Mouse (Mus musculus): ENCODE results near the gene Creb3l4.

Creb3l4 gene

DNA sequence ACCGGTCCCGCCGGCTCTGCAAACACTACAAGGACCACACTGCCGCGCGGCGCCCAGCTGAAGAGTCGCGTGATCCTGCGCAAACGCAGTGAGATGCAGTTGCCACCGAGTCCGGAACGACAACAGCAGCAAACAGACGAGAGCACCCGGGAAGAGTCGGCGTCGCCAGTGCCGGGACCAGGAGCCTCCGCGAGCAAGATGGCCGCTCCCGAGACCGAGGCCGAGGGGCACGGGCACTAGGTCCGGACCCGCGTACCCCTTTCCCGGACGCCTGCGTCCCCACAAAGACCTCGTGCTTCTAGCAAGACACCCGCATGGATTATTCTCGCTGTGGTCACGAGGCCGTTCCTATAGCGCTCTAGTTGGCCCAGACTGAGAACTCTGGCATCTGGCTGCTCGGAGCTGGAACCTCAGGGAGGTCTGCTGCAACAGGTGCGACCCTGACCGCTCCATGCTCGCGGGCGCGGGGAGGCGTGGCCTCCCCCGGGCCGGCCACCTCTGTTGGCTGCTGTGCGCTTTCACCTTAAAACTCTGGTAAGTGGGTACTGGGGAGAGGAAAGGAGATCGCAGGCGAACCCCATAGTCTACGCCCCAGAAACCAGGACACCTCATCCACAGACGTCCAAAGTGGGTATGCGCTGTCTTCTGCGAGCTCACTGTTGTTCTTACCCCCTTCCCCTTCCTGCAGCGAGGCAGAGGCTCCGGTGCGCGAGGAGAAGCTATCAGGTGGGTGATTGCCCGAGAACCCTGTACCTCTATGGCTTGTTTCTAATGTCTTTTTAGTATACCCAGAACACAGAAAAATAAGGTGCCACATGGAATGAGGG lies 11.6 kb downstream of the Creb3l4 start, which contains the start of gene Jtb:
Gene Jtb, plus strand, starts transcription at position 91 of the 827 bp plus-strand sequence.
- DNase-seq (ENCODE audit: low spot score in 2 of 2) = peak; percentile 94 to 95

DNA sequence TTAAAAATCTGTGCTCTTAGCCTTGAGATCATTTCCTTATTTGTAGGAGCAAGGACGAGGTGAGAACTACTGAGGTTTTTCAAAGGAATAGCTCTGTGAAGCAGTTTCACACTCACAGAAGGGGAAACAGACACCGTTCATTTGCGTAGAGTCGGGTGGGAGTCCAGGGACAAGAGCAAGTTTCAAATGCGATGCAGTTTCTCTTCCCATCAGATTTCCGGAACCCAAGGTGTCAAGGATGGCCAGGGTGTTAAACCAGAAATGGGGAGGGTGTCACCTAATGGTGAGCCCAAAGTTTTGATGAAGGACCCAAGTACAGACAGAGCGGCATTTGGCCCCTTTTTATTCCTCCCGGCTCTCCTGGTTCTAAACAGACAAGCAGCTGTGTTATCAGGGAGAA lies 12.2 kb downstream of the Creb3l4 start:
- DNase-seq (ENCODE audit: low spot score in 2 of 2) = peak in 1 of 2 experiments; percentile 60

DNA sequence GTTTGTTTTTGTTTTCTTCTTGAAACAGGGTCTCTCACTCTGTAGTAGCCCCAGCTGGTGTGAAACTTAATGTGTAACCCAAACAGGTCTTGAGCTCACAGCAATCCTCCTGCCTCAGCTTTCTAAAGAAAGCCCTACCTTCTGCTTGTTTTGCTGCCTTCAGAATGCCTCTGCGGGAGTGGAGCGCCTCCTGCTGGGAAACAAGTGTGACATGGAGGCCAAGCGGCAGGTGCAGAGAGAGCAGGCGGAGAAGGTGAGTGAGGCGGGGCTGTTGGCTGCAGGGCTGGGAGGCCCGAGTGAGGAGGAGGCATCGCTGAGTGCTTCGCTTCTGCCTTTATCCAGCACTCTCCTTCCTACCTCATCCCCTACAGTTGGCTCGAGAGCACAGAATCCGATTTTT lies 19.0 kb downstream of the Creb3l4 start:
- no peak for DNase-seq (ENCODE audit: low spot score in 2 of 2)

DNA sequence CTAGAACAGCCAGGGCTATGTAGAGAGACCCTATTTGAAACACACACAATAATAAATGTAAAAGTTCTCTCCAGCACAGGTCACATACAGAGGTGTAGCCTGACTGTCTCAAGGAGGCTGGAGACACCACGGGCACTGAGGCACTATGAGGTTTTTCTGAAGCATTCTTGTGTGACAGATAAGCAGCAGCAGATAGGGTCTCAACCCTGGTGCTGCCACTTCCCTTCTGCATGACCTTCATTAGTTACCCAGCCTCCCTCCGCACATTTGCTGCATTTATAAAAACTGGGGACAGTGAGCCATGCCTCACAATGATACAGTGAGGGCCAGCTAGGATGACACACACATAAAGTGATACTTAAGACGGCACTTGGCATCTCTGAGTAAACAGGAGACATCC lies 20.4 kb downstream of the Creb3l4 start:
- DNase-seq (ENCODE audit: low spot score in 2 of 2) = no peak

DNA sequence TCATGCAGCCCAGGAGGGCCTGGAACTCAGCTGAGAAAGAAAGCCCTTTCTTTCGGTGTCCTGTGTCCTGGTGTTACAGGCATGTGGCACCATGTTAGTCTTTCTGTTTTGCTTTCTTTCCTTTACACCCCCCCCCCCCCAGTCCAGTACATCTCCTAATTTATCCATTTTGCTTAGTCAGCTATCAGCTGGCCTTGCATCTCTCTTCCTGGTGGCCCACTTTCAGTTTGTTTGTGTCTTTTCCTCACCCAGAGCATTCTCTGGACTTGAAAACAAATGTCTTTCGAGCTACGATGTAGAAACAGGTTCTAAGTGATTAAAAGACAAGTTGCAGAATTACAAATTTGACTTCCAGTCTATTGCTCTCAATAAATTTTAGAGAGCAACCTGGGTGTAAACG lies 20.9 kb downstream of the Creb3l4 start:
- DNase-seq (ENCODE audit: low spot score in 2 of 2) = no peak

DNA sequence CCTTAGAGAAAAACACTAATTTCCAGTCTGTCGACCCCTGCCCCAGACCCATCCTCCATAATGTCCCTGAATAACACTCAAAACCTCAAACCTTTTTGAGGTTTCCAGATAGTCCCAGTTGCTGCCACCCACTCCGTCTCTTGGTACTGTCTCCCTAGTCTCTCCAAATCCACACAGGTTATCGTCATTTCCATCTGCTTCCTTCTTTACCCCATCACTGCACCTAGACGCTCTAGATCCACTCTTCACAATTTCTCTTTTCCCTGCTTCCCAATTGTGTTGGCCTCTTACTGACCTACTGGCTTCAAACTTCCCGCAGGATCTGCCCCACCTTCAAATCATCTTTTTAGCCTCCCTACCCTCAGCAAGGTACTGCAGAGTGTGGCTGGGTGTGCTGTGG lies 22.2 kb downstream of the Creb3l4 start:
- DNase-seq (ENCODE audit: low spot score in 2 of 2) = no peak

DNA sequence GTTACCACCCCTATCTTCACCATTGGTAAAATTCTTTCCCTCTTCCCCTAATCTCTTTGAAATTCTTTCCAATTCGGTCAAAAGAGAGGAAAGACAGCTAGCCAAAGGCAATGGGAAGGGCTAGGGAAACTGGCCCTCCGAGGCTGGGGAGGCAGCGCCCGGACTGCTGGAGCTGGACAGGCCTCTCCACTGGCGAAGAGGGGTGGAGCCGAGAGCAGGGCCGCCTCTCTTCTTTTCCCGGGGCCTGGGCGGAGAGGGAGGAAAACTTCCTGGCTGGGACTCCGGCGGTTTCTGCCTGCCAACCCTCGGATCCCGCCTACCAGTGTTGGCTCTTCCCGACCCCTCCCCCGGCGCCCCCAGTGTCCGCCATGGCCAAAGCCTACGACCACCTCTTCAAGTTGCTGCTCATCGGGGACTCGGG lies 22.8 kb downstream of the Creb3l4 start:
- DNase-seq (ENCODE audit: low spot score in 2 of 2) = peak; percentile 25 to 47

DNA sequence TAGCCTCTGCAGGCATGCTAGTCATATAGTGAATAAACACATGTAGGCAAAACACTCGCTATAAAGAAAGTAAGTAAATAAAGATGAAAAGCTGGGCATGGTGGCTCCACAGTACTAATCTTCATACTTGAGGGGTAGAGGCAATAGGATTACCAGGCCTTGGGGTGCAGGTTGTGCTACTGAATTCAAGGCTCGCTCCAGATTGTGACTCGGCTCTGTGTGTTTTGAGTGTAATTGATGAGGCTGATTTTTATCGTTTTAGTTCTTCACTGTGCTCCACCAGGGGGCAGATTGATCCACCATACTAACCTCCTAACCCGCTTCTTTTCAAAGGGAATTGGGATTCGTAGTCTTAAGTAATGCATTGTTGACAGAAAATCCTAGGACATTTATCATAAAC lies 23.2 kb downstream of the Creb3l4 start:
- peak; percentile 36 to 58 for DNase-seq (ENCODE audit: low spot score in 2 of 2)

DNA sequence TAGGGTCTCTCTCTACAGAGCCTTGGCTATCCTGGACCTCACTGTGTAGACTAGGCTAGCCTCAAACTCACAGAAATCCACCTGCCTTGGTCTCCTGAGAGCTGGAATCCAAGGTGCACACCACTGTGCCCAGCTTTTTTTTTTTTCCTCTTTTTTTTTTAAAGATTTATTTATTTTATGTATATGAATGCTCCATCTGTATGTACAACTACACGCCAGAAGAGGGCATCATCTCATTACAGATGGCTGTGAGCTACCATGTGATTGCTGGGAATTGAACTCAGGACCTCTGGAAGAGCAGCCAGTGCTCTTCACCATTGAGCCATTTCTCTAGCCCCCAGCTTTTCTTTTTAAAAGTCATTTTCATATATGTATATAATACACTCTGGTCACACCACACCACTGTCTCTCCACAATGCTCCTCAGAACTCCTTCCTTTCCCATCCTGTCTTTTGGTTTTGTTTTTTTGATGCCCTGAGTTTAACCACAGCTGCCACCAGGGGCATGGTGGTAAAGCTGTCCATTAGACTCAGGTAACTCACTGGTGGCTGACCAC lies 27.4 kb downstream of the Creb3l4 start:
- peak in 1 of 2 experiments; percentile 25 for DNase-seq (ENCODE audit: low spot score in 2 of 2)

DNA sequence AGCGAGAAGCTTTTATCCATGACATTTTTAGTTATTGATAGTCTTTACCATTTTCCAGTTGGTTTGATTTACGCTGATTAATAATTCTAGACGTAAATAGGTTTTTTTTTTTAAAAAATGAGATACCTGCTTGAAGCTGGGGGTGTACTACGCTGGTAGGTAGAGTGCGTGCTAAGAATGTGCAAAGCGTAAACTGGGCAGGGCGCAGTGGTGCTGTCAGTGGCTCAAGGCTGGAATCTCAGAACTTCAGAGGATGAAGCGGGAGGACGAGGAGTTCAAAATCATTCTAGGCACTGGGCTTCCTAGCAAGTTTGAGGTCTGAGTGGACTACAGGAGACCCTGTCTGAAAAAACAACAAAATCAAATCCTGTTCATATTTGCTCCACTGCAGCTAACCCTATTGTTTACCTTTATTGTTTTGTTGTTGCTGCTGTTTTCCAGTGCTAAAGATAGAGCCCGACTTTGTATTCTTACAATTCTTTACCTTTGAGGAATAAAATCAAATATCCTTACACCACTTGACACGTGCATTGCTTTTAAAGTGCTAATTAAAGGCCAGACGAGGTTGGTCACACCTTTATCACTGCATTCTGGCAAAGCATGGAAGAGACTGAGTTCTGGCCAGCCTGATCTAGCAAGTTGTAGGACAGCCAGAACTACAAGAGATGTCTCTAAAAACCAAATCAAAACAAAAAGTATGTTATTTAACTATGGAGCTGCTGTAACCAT lies 29.2 kb downstream of the Creb3l4 start:
- peak in 1 of 2 experiments; percentile 16 for DNase-seq (ENCODE audit: low spot score in 2 of 2)

DNA sequence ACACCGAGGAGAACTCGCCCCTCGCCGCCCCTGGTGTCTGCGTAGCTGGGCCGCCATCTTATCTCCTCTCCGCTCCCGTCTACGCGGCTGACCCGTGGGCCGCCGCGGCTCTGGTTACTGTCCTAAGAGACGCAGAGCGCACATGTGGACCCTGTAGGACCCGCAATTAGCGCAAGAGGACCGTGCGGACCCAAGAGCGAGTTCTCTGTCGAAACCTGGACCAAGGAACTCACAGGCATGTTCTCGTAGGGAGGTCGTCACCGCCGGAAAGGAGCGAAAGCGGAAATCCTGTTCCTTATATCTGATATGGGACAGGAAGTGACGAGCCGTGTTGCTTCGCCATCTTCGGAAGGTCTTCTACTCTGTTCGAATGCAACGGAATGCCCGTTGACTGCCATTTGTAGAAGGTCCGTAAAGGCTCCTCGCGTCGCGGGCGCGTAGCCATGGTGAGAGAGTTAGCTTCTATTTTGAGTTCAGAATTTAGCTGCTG lies 29.9 kb downstream of the Creb3l4 start, which contains the start of the genes Rps27 and Rab13:
Gene Rps27, minus strand, starts transcription at position 275 of the 490 bp plus-strand sequence.
Gene Rab13, plus strand, starts transcription at position 319 of the 490 bp plus-strand sequence.
- DNase-seq (ENCODE audit: low spot score in 2 of 2) = peak; percentile 90 to 94

DNA sequence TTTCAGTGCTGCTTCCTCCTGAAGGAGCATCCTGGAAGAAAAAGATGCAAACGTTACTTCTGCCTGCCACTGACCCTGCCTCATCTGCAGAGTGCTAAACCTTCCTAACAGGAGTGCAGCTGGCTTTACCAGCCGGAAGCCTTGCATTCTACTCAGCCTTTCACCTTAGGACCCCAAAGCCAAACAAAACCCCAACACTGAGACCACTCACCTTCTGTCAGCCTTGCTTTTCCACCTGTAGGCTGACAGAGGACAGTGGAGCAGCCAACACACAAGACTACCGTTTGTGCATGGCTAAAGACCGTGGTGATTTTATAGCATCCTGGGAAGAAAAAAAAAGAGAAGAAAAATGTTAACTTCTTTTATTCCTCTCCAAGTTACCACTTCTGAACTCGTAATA lies 30.6 kb downstream of the Creb3l4 start:
- DNase-seq (ENCODE audit: low spot score in 2 of 2) = no peak

DNA sequence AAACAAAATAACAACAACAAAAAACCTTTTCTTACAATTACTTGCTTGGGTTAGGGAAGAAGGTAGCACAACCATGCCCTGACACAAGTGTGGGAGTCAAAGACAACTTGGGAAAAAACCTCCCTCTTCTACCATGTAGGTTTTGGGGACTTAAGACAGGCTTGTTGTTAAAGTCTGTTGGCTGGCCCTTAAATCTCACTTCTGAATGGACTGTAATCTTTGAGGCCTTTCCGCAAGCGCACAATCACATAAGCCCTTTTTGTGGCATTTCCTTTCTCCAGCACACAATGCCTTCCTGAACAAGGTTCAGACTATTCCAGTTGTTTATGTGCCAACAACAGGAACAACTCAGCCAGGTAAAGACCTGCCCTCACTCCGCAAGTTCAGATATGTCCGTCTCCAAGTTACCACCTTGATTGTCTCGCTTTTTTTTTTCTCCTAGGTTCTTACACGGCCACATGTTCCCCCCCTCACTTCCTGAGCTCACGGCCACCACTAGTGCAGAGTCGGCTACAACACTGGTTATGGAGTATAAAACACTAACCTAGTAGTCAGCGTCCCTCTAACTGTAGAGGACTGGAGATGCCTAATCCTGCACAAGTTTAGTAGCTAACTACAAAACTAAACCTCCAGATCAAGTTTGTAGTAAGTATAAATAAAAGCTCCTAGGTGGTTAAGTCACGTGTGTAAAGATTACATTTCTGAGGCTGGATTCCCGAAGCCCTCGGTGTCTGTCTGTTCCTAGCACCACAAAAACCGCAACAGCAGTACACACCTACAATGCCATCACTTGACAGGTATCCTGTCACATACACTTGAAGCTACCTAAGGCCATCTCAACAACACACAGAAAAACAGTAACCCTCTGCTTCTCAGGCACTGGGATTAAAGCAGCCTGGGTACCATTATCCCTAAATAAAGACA lies 31.6 kb downstream of the Creb3l4 start:
- no peak for DNase-seq (ENCODE audit: low spot score in 2 of 2)

DNA sequence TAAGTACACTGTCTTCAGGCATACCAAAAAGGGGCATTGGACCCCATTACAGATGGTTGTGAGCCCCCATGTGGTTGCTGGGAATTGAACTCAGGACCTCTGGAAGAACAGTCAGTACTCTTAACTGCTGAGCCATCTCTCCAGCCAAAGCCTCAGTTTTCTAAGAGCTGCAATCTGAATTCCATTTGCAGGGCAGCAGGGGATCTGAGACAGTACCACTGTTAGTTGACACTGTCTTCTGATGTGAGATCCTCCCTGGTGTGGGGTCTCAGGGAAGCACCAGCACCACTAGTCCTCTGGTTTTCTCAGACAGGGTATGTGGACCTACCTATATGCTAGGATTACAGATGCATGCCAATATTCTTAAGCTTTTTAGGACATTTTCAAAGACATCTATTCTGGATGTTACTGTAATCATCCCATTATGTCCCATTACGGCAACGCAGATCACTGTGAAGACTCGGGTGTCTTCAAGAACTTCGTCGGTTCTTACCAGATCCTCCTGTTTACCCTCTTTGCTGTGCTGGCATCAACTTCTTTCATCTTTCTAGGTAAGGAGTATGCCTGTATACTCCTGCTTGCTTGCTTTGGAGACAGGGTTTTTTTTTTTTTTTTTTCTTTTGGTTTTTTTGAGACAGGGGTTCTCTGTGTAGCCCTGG lies 33.3 kb downstream of the Creb3l4 start:
- DNase-seq (ENCODE audit: low spot score in 2 of 2) = no peak

DNA sequence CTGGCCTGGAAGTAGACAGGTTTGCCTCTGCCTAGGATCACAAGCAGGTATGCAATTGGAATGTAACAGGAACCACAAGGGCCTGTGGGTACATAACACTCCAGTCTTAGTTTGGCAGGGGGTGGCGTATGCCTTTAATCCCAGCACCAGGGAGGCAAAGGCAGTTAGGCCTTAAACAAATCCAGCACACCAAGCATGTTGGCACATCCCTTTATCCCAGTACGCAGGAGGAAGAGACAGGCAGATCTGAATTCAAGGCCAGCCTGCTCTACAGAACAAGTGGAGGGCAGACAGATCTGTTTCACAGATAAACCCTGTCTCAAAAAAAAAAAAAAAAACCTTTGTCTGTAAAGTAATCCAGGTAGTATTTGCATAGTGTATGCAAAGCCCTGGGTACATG lies 34.6 kb downstream of the Creb3l4 start:
- no peak for DNase-seq (ENCODE audit: low spot score in 2 of 2)

DNA sequence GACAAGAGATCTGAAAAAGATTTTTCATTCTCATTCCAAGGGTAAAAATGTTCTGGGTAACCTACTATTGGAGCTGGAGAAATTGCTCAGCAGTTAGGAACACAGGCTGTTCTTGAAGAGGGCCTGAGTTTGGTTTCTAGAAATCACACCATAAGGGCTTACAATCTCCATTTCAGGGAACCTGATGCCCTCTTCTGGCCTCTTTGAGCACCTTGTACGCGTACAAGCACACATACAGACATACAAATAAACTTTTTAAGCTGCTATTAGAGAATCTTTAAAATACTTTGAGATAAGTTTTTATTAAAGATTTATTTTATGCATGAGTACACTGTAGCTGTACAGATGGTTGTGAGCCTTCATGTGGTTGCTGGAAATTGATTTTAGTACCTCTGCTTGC lies 38.7 kb downstream of the Creb3l4 start:
- no peak for DNase-seq (ENCODE audit: low spot score in 2 of 2)

DNA sequence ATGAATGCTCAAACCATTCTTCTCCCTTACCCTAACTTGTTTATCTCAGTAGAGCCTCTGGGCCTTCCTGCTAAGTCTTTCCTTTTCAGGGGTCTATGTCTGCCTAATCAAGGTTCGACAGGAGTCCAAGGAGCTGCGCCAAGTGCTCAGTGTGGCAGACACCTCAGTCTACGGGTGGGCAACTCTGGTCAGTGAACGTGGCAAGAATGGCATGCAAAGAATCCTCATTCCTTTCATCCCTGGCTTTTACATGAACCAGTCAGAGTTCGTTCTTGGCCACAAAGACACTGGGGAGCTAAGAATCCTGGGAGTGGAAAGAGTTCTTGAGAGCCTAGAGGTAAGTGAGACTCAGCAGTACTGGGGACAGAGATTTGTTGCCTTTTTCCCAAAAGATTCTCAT lies 39.7 kb downstream of the Creb3l4 start:
- DNase-seq (ENCODE audit: low spot score in 2 of 2) = no peak

DNA sequence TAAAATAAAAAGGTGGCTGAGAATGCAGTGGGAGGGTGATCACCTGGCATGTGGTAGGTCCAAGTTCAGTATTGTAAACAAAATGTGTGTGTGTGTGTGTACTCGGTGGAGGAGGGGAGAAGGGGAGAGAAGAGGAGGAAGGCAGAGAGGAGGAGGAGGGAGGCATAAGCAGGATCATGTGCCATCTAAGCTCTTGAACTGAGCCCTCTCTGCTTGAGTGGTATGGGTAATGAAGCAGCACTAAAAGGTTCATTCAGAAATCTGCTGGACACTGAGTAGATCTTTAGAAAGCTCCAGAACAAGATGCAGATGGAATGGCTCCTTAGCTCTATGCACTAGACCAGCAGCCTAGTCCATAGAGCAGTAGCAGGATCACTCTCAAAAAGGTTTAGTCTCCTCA lies 40.4 kb downstream of the Creb3l4 start:
- DNase-seq (ENCODE audit: low spot score in 2 of 2) = no peak

DNA sequence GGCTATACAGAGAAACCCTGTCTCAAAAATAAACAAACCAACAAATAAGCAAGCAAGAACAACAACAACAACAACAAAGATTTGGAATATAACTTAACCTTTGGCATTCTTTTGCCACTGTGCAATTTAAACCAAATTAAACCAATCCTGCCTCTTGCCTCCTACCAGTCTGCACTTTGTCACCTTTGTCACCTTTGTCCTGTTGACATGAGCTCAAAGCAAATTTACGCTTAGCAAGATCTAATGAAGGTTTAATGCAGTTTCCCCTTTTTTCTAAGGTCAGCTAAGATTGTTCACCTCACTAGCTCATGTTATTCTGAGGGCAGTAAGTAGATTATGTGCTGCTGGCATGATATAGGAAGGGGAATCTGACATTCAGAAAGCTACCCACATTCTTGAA lies 45.8 kb downstream of the Creb3l4 start:
- no peak for DNase-seq (ENCODE audit: low spot score in 2 of 2)

DNA sequence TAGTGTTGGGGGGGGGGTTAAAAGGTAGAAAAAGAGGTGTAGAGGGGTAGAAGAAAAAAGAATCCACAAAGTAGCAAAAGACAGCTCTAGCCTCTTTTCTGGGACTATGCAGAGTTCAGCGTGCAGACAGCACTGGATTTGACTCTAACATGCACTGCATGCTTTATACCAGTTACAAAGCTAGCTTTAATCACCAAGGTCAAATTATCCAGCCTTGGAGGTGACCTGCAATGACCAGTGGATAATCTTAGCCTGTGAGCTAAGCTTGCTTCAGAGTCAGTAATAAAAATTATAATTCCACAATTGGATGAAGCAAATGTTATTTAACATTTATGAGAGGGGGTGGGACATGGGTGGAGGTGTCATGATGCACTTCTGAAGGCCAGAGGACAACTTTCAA lies 47.7 kb downstream of the Creb3l4 start:
- no peak for DNase-seq (ENCODE audit: low spot score in 2 of 2)

DNA sequence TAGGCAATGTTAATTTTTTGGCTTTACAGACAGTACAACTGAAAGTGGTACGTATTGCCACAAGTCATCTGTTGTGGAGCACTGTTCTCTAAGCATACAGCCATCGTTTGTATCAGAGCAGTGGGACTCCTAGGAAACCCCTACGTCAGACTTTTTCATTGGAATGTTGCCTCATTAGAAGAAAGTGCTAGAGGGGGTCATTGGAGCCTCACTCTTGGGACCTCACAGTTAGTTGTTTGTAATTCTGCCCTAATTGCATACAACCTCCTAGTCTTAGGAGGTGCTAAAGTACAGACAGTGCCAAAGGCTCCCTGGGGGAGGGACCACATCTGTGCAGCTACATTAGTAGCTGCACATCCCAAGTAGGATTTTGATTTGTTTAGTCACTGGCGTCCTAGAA lies 48.6 kb downstream of the Creb3l4 start:
- no peak for DNase-seq (ENCODE audit: low spot score in 2 of 2)
